Mouse (Mus musculus): ENCODE data around the gene Eddm3b. TPM values are rescaled to one million over a fixed set of nuclear protein-coding genes. Genes with fewer than 3 reads are reported as not detected.

Gene Eddm3b
- polyA plus RNA-seq, 1 experiment: not detected

GRCm38 (mm10) chr14:51082599-51083581 is 31.3 kb upstream of the Eddm3b start:
- Histone ChIP-seq H3K9ac (ENCODE audit: low read depth, poor library complexity, severe bottlenecking) (peak overlapping the region; percentile 9), H3K4me1 (ENCODE audit: control insufficient read depth, insufficient read depth, low read length) (peaks cover 1% of the 10 kb centered on the region), H3K36me3 (ENCODE audit: control insufficient read depth, insufficient read depth, low read length, poor library complexity, severe bottlenecking) (no peaks in the 10 kb centered on the region), H3K27me3 (ENCODE audit: control insufficient read depth, insufficient read depth, low read length, poor library complexity, severe bottlenecking) (no peaks in the 10 kb centered on the region), H3K27ac (ENCODE audit: insufficient read depth, low read length) (no peak overlapping the region), H3K9me3 (replicated peaks; ENCODE audit: control insufficient read depth, insufficient read depth, low read length, poor library complexity, severe bottlenecking) (no peaks in the 10 kb centered on the region), H3K4me3 (ENCODE audit: low read depth, low read length) (peak overlapping the region; percentile 83)
- no peak for TF ChIP-seq EP300 (IDR thresholded peaks at IDR 0.05; ENCODE audit: insufficient read depth, low read depth, low read length)
- no peak for TF ChIP-seq POLR2A (IDR thresholded peaks at IDR 0.05; ENCODE audit: insufficient read depth, low read length)
- TF ChIP-seq CTCF (IDR thresholded peaks at IDR 0.05; ENCODE audit: low read depth, low read length): no peak

GRCm38 (mm10) chr14:51083805-51084204 is 30.4 kb upstream of the Eddm3b start:
- no peaks in the 10 kb centered on the region for H3K9me3 ChIP-seq (replicated peaks; ENCODE audit: control insufficient read depth, insufficient read depth, low read length, poor library complexity, severe bottlenecking)
- no peak overlapping the region for H3K27ac ChIP-seq (ENCODE audit: insufficient read depth, low read length)
- H3K36me3 ChIP-seq (ENCODE audit: control insufficient read depth, insufficient read depth, low read length, poor library complexity, severe bottlenecking): no peaks in the 10 kb centered on the region
- TF ChIP-seq EP300 (IDR thresholded peaks at IDR 0.05; ENCODE audit: insufficient read depth, low read depth, low read length): no peak
- H3K4me1 ChIP-seq (ENCODE audit: control insufficient read depth, insufficient read depth, low read length): peaks cover 1% of the 10 kb centered on the region
- no peak overlapping the region; the same call in 1 of the 2 replicates for H3K4me3 ChIP-seq (ENCODE audit: low read depth, low read length)
- H3K27me3 ChIP-seq (ENCODE audit: control insufficient read depth, insufficient read depth, low read length, poor library complexity, severe bottlenecking): no peaks in the 10 kb centered on the region
- peak overlapping the region; percentile 9; the same call in 1 of the 2 replicates for H3K9ac ChIP-seq (ENCODE audit: low read depth, poor library complexity, severe bottlenecking)

- no peak for TF ChIP-seq POLR2A (IDR thresholded peaks at IDR 0.05; ENCODE audit: insufficient read depth, low read length)
- no peak for TF ChIP-seq CTCF (IDR thresholded peaks at IDR 0.05; ENCODE audit: low read depth, low read length)
- no peak for TF ChIP-seq EP300 (IDR thresholded peaks at IDR 0.05; ENCODE audit: insufficient read depth, low read depth, low read length)
- peaks cover 1% of the 10 kb centered on the region for H3K4me1 ChIP-seq (ENCODE audit: control insufficient read depth, insufficient read depth, low read length)
- no peak overlapping the region for H3K27ac ChIP-seq (ENCODE audit: insufficient read depth, low read length)
- no peak overlapping the region for H3K4me3 ChIP-seq (ENCODE audit: low read depth, low read length)
- H3K27me3 ChIP-seq (ENCODE audit: control insufficient read depth, insufficient read depth, low read length, poor library complexity, severe bottlenecking): no peaks in the 10 kb centered on the region
- H3K9me3 ChIP-seq (replicated peaks; ENCODE audit: control insufficient read depth, insufficient read depth, low read length, poor library complexity, severe bottlenecking): no peaks in the 10 kb centered on the region
- no peaks in the 10 kb centered on the region for H3K36me3 ChIP-seq (ENCODE audit: control insufficient read depth, insufficient read depth, low read length, poor library complexity, severe bottlenecking)
- no peak overlapping the region for H3K9ac ChIP-seq (ENCODE audit: low read depth, poor library complexity, severe bottlenecking)
These were observed 29.1 kb upstream of the Eddm3b start for GRCm38 (mm10) chr14:51085086-51085485.

GRCm38 (mm10) chr14:51085911-51086310 is 28.3 kb upstream of the Eddm3b start:
- Histone ChIP-seq H3K4me1 (ENCODE audit: control insufficient read depth, insufficient read depth, low read length) (peaks cover 1% of the 10 kb centered on the region), H3K27ac (ENCODE audit: insufficient read depth, low read length) (no peak overlapping the region), H3K27me3 (ENCODE audit: control insufficient read depth, insufficient read depth, low read length, poor library complexity, severe bottlenecking) (no peaks in the 10 kb centered on the region), H3K9ac (ENCODE audit: low read depth, poor library complexity, severe bottlenecking) (no peak overlapping the region), H3K36me3 (ENCODE audit: control insufficient read depth, insufficient read depth, low read length, poor library complexity, severe bottlenecking) (no peaks in the 10 kb centered on the region), H3K9me3 (replicated peaks; ENCODE audit: control insufficient read depth, insufficient read depth, low read length, poor library complexity, severe bottlenecking) (no peaks in the 10 kb centered on the region), H3K4me3 (ENCODE audit: low read depth, low read length) (no peak overlapping the region)
- TF ChIP-seq EP300 (IDR thresholded peaks at IDR 0.05; ENCODE audit: insufficient read depth, low read depth, low read length) (no peak), CTCF (IDR thresholded peaks at IDR 0.05; ENCODE audit: low read depth, low read length) (no peak), POLR2A (IDR thresholded peaks at IDR 0.05; ENCODE audit: insufficient read depth, low read length) (no peak)

GRCm38 (mm10) chr14:51087762-51088161 is 26.5 kb upstream of the Eddm3b start:
- Histone ChIP-seq H3K36me3 (ENCODE audit: control insufficient read depth, insufficient read depth, low read length, poor library complexity, severe bottlenecking) (no peaks in the 10 kb centered on the region), H3K27me3 (ENCODE audit: control insufficient read depth, insufficient read depth, low read length, poor library complexity, severe bottlenecking) (no peaks in the 10 kb centered on the region), H3K9me3 (replicated peaks; ENCODE audit: control insufficient read depth, insufficient read depth, low read length, poor library complexity, severe bottlenecking) (no peaks in the 10 kb centered on the region), H3K4me1 (ENCODE audit: control insufficient read depth, insufficient read depth, low read length) (peaks cover 1% of the 10 kb centered on the region), H3K4me3 (ENCODE audit: low read depth, low read length) (no peak overlapping the region), H3K27ac (ENCODE audit: insufficient read depth, low read length) (peak overlapping the region; percentile 65; the same call in 1 of the 2 replicates), H3K9ac (ENCODE audit: low read depth, poor library complexity, severe bottlenecking) (peak overlapping the region; percentile 65)
- no peak for TF ChIP-seq EP300 (IDR thresholded peaks at IDR 0.05; ENCODE audit: insufficient read depth, low read depth, low read length)
- no peak for TF ChIP-seq CTCF (IDR thresholded peaks at IDR 0.05; ENCODE audit: low read depth, low read length)
- TF ChIP-seq POLR2A (IDR thresholded peaks at IDR 0.05; ENCODE audit: insufficient read depth, low read length): no peak
